Mouse (Mus musculus) lung, postnatal 14 days (tissue): ENCODE data around the gene Prkra.

ENCODE experiments used
- DNase-seq: peaks from one replicate; pipeline ENCODE4 v3.0.0; 2021

Prkra gene

DNA sequence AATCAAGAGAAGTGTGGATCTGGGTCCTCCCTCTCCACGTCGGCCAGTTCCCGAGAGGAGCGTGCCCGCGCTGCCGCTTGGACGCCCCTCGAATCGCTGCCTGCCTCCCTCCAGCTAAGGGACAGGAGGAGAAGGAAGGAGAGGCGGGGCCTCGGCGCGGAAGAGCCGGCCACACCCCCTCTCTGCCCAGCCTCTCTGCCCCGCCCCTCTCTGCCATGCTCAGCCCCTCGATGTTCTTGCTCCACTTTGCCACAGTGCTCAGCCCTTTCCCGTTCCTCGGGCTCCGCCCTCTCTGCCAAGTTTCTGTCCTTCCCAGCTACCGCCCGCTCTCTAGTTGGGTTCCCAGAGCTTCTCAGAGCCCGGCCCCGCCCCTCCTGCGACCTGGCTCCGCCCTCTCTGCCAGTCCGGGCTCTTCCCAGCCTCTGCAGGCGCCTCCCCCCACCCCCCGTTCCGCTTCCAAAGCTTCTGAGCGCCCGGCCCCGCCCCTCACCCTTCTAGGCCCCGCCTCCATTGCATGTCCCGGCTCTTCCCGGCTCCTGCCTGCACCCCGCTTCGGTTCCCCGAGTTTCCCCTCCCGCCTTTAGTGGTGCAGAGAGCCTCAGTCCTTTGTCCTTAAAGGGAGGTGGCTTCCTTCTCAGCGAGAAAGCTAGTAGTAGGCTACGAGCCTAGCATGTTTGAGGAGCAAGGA lies at the start of gene Prkra, which contains the start of gene Pjvk:
Gene Prkra (minus strand): TSS at position 133 of the 688 bp plus-strand sequence.
Gene Pjvk (plus strand): TSS at position 594 of the 688 bp plus-strand sequence.
- DNase-seq, result peak; percentile 99

DNA sequence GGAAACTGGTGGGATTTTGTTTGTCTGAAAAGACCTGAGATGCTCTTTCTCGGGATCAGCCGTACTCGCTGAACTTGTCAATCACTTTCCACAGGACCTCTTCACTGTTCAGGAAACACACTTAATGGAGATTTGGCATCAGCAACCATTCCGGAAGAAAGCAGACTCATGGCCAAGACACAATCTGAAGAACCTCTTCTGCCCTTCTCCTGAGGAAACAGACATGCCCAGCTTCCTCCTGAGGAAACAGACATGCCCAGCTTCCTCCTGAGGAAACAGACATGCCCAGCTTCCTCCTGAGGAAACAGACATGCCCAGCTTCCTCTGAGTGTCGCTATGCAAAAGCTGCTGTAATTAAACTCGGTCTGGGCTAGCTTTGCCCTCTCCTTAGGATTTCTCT lies 47.5 kb upstream of the Prkra start:
- DNase-seq, result no peak

DNA sequence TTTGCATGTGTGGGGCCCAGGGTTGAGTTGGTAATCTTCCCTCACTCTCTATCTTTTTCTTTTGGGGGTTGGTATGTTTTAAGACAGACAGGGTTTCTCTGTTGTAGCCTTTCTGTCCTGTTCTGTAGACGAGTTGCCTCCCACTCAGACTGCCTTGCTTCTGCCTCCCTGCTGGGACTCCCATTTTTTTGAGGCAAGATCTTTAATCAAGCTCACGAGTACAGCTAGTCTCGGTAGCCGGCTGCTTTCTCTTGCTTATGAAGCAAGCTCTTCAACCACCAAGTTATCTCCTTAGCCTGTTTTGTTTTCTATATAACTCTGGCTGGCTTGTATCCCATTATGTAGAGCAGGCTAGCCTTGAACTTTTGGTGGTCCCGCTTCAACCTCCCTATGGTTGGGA lies 46.0 kb upstream of the Prkra start:
- DNase-seq, result no peak

DNA sequence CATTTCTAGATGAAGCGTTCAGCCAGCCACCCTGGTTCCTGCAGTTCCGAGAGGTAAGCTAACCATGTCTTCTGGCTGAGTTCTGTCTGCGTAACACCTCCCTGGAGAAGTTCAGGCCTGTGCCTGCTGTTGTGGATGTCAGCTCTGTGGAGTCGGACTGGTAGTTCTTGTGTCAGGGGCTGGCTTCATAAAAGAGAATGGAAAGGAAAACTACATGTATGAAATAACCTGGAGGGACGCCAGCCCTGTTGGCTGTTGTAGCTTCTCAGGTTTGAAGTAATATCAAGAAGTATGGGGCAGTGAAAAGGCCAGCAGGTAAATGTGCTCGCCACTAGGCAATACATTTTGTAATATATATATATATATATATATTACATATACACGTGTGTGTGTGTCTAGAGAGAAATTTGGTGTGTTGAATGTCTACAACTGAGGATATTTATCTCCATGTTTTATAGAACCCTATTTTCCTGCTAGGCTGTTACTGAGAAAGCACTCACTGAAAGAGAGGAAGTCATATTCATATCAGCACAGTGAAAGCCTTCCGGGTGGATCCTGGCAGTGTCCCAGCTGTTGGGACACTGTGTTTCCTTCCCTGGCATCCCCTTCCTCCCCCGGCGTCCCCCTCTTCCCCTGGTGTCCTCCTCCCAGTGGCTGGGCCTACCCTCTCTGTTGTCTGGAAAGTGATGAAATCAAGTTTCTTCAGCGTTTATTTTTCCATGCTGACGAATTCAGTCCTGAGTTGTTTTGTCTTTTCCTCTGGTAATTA lies 42.8 kb upstream of the Prkra start:
- peak; percentile 81 for DNase-seq

DNA sequence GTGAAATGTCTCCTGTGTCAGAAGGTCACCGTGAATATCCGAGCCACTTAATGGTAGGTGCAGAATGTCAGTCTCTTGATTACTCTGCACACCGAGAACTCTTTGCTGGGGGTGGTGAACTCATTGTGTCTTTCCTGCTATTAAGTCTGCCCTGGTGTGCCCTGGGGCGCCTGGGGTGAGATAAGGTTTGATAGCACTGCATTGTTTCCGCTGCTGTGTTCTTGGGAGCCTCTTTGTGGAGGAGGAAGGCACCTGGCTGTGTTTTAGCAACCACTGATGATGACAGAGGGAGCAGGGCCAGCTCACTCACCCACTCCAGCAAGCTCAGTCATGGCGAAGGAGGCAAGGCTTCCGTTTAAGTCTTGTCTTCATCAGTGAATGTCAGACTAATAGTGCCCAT lies 40.3 kb upstream of the Prkra start:
- DNase-seq, result no peak

DNA sequence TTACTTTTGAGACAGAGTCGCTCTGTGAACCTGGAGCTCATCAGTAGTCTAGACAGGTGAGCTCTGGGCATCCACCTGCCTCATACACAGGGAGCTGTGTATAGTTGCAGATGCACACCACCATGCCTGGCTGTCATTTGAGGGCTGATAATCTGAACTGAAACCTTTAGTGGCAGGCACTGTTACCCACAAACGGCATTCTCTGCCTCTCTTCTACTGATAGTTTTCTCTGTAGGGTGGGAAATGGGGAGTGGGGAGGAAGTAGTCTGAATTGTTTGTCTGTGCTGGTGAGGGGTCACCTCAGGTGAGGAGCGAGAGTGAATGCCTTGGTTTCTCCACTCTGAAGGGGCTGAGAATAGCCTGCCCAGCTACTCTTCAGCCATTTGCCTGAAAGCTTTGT lies 39.8 kb upstream of the Prkra start:
- no peak for DNase-seq

DNA sequence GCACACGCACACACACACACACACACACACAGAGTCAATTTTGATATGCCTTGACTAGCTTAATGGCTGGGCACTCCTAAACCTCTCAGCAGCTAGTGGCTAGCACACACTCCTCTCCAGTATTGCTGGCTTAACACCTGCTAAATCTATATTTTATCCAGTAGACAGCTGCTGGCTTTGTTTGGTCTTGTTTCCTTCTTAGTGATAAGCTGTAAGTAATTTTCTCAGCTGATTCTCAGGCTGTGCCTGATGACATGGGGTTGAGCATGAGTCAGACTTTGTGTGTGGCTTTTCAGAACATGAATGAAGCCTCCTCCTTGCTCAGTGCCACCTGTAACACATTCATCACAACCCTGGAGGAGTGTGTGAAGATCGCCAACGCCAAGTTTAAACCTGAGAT lies 39.2 kb upstream of the Prkra start:
- no peak for DNase-seq

DNA sequence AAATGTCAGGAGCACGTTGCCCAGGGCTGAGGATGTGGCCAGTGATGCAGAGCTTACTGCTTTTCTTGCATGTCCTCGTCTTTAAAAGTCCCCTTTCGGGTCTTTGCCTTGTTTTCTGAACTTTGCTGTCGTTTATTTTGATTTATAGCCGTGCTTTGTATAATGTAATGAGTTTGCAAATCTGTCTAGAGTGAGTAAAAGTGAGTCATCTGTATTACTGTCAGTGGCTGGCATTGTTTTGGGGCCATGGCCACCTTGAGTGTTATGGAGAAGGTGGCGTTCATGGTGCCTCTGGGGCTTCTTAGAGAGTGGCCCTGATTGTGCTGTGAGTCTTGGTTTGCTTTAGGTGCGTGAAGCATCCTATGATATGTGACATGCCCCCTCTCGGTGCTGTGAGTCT lies 34.5 kb upstream of the Prkra start:
- DNase-seq, result no peak

DNA sequence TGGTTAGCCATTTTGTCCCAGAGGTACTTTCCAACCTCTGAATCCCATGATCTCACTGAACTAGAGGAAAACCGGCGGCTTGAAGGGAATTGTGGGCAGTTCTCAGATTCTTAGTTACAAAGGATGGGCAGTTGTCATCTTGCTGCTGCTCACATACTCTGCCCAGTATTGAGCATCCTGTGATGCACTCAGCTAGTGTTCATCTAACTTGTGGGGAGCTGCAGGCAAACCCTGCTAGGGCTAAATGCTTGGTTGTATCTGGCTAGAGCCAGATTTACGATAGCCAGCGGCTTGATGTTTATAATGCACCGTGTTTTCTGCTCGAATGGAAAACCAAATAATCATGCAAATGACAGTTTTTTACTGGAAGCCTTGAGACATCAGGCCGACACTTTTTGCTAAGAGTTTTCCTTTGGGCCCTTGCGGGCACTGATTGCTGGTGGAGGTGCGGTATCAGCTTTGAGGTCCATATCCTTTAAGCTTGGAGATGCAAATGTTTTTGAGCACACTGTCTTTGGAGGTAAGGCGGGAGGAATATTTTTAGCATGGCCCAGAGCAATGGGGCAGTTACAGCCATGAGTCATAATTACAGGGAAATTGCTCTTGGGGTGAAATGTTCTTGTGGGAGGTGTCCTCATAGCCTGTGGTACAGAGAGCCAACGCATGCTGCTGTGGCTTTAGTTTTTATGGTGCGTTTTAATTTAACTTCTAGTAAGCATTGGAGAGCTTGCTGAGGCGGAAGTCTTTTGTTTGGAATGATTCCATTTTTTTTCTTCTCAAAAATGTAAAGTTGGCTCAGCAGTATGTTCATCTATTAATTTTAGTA lies 28.8 kb upstream of the Prkra start:
- DNase-seq, result no peak

DNA sequence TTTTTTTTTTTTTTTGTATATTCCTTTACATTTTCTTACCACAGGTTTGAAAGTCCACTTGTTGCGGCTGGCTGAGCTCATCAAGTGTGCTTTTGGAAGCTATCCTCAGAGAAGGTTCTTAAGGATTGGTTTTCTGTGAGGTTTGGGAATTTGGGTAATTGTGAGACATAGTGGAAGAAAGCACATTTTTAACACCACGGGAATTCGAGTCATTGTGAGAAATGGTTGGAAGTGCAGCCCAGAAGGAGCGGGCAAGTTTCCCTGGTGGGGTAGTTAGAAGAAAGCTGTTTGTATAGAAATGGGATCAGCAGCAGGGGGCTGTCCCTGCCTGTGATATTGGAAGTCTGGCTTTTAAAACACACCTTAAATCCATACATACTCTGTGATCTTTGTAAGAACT lies 28.1 kb upstream of the Prkra start:
- DNase-seq, result no peak

DNA sequence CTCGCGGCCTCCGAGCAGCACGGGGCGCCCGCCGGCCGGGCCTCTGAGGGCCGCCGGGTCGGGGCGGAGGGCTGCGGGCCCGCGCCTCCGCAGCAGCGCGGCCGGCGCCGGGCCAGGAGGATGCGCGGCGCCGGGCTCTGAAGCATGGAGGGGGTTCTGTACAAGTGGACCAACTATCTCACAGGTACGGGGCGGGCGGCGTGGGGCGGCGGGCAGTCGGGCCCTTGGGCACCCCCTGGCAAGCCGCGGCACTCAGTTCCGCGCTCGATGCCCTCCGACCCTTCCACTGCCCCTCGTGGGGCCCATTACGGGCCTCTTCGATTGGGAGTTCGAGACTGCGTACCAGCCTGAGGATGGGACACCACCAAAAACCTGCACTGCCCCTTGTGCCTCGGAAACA lies 27.6 kb upstream of the Prkra start:
- no peak for DNase-seq

DNA sequence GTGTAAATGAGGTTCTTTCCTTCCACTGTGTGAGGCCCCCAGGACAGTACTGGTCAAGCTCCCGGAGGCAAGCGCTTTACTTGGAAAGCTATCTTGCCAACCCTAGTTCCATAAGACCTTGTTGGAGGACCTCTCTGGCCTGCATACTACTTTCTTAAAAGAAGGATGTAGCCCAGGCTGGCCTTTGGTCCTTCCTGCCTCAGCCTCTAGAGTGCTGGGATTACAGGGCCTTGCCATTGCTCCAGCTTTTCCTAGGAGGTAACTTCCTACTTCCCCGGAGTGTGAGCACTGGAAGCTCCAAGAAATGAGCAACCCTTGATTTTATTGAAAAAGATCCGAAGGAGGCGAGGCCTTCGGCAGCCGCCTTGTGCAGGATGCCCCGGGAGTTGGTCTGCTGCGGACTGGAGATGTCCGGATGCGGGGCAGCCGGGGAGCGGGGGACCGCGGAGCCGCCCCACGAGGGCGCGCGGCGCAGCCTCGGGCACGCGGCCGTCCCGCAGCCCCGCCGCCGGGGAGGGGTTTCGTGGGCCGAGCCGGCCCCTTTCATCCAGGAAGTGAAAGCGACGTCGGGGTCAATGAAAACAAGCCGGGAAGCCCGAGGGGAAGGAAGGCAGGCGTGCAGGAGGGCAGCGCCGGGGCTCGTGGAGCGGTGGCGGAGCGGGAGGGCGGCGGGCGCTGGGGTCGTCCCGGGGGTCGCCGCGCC lies 27.1 kb upstream of the Prkra start, which contains the start of gene Plekha3:
Gene Plekha3 (plus strand): TSS at position 557 of the 703 bp plus-strand sequence.
- DNase-seq, result peak; percentile 86

DNA sequence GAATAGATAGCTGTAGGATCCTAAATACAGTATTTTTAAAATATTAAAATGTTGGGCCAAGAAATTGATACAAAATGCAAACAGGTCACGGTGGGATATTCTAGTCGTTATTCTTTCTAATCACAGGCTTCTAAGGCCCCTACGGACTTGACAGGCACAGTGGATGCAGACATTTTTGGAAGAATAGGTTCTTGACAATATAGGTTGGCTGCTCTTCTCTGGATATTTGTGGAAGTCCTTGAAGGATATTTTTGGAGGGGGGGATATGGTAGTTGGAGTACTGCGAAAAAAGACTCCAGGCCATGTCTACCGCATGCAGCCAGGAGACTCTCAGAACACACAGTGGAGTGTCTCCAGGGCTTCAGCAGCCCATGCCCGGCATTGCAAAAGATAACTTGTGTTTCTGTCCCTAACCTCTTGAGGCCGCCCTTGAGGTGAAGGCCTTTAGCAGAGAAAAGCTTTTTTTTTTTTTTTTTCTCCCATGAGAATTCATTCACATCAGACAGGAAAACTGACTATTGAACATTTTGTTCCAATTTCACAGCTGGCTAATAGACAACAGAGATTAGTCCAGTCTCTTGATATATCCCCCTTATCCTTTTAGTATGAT lies 25.8 kb upstream of the Prkra start:
- peak; percentile 62 for DNase-seq

DNA sequence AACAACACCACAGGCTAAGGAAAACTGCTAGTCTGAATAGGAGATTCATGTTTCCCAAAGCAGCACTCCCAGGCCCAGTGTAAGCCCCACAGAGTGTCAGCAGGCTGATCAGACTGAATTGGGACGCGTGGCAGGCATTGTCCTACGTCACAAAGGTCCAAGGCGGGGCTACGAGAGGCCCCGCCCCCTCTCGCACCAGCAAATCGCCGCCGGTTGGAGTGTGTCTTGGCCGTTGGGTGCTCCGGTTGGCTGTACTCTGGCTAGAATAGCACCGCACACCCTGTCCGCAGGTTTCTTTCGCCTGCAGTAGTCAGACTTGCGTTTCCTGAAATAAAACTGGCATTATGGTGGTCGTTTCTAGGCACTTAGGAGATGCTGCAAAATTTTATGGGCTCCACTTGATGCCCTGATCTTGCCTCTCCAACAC lies 25.2 kb upstream of the Prkra start, which contains the start of gene Fkbp7:
Gene Fkbp7 (minus strand): TSS at position 151 of the 427 bp plus-strand sequence.
- DNase-seq, result peak; percentile 91

DNA sequence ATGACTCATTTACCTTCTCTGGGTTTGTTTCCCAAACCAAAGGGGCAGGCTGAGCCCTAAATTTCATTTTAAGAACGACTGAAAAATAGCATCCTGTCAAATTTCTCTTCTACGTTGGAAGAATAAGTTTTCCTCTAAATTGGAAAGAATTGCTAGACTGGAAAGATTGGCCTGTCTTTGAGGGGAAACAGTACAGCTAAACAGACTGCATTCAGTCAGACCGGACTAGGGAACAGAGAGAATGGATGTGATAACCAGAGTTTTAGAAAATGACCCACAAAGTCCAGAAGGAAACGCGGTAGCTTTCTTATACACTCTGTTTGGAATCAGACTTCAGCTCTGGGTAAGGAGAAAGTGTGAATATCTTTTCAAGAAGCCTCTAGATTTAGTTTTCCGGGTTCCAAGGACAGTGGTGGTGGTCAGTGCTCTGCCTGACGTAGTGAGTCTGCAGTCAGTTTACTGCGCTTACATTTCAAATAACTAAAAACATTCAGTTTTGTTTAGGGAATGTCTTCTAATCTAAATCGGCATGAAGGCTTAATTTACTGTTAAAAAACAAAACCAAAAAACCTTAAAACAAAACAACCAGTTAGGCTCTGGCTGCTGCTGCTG lies 24.4 kb upstream of the Prkra start:
- DNase-seq, result no peak

DNA sequence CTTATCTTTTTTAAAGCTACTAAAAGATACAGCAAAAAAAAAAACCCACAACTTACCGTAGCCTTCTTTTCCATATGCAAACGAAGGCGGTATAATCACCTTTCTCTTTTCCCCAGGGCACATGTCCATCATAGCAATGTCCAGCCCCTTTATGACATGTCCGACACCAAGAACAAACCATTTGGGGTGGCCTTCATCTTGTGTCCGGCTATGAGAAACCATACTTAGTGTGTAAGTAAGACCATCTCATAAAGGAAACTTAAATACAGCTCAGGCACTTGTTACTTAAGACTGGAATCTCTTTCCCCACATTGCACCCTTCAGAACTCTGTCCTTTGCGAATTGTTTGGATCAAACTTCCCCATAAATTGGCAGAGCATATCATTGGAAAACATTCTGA lies 23.8 kb upstream of the Prkra start:
- DNase-seq, result no peak

DNA sequence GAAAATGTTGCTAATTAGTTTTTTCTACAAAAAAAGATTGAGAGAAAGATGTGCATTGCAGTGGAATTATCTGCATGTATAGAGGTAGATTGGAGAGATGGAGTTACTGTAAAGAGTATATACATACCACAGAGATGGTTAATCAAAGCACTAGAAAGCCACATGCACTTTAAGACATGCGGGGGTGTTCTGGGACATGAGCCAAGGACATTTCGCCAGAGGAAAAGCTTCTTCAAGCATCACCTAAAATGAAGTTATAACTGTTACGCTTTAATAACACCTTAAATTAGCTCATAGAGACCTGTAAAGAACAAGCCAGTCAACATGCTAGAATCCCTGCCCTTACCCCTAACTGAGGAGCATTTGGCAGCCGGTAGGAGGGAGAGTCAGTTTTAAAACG lies 19.4 kb upstream of the Prkra start:
- DNase-seq, result no peak

DNA sequence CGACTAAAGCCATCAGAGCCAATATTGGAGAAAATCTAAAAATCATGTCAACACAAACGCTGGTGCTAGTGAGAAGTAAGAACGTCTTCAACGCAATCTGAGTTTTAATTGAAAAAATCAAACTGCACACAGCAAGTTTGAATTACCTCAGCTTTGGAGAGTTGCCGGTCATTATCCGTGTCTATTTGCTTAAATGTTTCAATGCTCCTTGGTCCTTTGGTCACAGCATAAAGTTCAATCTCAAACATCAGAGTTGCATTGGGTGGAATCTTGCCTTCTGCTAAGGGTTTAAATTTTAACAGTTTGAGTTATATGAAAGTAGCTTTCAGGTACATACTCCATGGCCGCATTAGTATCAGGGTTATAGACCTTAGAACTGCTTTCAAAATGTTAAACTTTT lies 17.7 kb upstream of the Prkra start:
- no peak for DNase-seq

DNA sequence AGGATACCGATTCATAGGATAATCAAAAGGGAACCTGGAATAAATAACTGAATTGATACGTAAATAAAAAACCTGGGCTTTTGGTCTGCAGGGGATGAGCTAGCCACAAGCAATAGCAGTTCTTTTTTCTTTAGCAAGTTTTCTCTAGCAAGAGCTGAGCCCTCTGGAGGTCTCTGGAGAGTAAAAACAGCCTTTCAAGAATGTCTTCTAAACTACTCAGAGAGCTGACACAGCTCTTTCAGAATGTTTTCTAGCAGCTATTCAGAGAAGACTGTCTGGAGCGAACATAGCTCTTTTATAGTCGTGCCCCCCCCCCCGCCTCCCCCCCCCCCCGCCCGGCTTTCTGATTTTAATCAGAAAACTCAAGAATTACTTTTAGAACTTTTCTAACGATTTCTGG lies 11.6 kb upstream of the Prkra start:
- no peak for DNase-seq

DNA sequence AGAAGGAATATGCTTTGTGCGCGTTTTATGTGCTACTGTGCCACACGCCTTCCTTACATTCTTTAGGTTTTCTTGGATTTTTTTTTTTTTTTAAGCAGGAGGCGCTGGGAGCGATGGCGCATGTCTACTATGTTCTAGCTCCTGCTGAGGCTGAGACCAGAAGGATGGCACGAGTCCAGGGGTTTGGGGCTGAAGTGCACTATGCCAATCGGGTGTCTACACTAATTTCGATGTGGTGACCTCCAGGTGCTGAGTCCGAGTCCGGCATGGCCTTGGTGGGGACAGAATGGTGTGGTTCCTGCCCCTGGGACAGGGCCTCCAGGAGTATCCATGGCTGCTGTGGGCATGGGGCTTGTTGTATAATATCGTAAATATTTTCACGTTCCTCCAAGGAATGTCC lies 10.7 kb upstream of the Prkra start:
- no peak for DNase-seq

DNA sequence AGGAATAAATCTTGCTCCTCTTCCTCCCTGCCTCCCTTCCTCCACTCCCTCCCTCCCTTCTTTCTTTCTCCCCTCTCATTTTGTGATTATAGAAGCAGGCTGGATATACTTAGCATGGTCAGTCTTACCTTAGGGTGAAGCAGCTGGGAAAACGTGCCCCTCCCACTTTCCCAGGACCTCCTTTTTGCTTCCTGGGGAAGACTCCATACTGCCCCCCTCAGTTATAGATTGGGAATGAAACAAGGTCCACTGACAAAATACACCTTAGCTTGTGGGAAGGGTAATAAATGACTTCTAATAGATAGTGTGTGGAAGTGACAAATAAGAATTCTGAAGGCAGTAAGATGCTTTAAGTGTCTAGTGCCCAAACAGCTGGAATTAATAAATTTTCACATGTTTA lies 8.2 kb upstream of the Prkra start:
- no peak for DNase-seq

DNA sequence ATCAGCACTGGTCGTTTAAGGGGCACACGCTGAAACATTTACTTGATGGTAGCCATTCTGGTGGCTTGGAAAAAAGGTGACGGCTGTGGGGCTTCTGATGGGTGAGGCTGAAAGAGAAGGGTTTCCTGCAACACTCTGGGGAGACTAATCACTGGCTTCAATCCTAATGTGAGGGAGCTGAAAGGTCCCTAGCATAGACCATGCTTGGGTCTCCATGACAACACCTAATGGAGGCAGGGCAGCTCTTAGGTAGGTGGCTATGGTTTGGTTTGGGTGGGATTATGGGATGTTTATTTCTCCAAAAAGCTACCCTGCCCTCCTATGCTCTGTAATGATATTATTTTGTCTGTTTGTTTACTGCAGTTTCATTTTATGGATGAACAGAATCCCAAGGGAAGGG lies 7.6 kb upstream of the Prkra start:
- DNase-seq, result no peak
